Mouse (Mus musculus): ENCODE results near the gene Ppcdc.

Gene Ppcdc

GRCm38 (mm10) chr9:57360999-57361398, 78.9 kb downstream of the Ppcdc start:
- in situ Hi-C loops (cut with MboI, MseI), result no loop called here

GRCm38 (mm10) chr9:57354377-57355183, 85.3 kb downstream of the Ppcdc start:
- in situ Hi-C loops (cut with MboI, MseI), result loop anchor here (5.0 kb wide), 2 partner anchors 48 to 92 kb away; partner anchors contain the start of gene 1700017B05Rik

DNA sequence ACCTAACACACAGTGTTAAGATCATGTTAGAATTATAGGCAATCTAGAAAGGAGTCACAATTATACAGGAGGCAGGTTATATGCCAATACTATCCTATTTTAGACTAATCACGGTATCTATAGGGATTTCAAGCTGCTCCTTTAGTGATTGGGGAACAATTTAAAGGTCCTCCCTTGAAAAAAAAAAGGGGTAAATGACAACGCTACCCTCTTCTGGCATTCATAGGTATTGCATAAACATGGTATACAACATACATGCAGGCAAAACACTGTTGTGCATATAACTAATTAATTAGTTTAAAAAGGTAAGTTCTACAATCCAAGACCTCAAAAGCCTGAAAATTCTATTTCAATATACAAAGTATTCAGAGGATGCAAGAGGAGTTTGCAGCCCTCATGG, 88.6 kb downstream of the Ppcdc start:
- in situ Hi-C loops (cut with MboI, MseI), result loop anchor here (5.0 kb wide), 1 partner anchor 89 kb away; the partner anchor contains the start of gene 1700017B05Rik

- in situ Hi-C loops (cut with MboI, MseI), result no loop called here
Observed at GRCm38 (mm10) chr9:57345902-57346301, 94.0 kb downstream of the Ppcdc start.

GRCm38 (mm10) chr9:57343752-57344151, 96.2 kb downstream of the Ppcdc start:
- in situ Hi-C loops (cut with MboI, MseI), result no loop called here

DNA sequence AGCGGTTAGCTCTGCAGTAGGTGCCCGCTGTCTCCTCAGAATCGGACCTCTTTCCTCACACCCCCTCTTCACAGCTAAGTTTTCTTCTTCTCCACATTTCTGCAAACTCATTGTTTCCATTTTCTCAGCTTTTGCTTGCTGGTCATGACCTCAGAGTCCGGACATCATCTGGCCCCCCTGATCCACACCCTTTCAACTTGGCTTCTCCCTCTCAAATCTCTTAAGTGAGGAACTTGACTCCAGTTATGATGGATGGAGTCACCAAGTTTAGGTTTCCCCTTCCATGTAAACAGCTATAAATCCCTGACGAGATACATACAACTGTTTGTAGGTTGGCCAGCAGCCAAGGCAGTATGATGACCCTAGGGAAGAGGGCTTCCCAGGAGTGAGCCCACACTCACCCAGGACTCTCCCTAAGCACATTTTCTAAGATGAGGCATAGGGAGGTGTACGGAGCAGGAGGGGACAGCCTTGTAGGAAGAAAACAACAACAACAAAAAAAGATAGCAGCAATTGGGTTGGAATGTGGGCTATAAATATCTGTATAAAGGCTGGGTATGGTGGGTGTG, 96.9 kb downstream of the Ppcdc start:
- in situ Hi-C loops (cut with MboI, MseI), result no loop called here

DNA sequence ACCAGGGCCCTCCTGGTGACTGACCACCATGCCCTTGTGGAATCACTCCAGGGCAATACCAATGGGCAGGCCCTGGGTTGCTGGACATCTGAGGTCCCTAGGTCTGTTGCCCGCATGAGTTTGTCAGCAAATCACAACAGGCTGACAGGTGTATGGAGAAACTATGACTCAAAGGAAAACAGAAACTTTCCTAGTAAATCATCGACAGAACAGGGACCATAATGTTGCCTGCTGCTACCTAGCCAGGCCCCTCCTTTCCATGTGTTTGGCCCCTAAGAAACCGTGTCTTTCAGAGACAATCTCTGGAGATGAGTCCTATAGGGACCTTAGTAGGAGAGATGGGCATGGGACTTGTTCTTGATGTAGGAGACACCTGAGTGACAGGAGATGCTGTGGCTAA, 97.7 kb downstream of the Ppcdc start:
- in situ Hi-C loops (cut with MboI, MseI), result no loop called here

- in situ Hi-C loops (cut with MboI, MseI), result no loop called here
Observed at GRCm38 (mm10) chr9:57340361-57340760, 99.6 kb downstream of the Ppcdc start.

- in situ Hi-C loops (cut with MboI, MseI), result no loop called here
Observed at GRCm38 (mm10) chr9:57339577-57340210, 100.2 kb downstream of the Ppcdc start.

GRCm38 (mm10) chr9:57338706-57339105, 101.2 kb downstream of the Ppcdc start:
- in situ Hi-C loops (cut with MboI, MseI), result no loop called here

All from T-helper 1 cell (primary cell).